Mouse (Mus musculus): Measurements from ENCODE around the gene Nkx2-5. TPM values are rescaled to one million over a fixed set of nuclear protein-coding genes. Genes with fewer than 3 reads are reported as not detected.

The Nkx2-5 gene
- total RNA-seq, 2 experiments from 2014 or later: 75.6 to 79.8 TPM

DNA sequence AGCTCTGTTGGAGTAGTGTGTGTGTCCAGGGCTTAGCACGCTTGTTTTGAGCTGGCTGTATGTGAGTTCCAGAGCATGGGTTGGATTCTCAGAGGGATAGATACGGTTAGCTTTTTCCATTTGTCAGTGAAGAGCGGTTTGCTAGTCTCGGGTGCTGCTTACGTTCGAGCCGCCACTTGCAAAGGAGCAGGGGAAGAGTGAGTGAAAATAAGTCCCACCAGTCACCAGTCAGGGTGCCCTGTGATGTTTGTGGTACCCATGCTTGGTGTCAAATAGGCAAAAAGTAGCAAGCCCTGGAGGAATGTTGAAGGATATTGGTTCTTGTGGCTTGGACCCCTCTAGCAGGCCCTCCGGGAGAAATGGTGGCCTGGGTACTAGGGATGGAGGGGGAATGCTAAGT, 55.8 kb downstream of the Nkx2-5 start:
- DNase-seq: no peak

Other genes starting within 250 kb of the Nkx2-5 start
- 10 to 100 TPM; 62.8 to 68.0 TPM for gene Atp6v0e, start 181.8 kb downstream of the Nkx2-5 start, total RNA-seq (2021)
- 10 to 100 TPM; 64.6 to 75.1 TPM for gene Crebrf, start 129.4 kb downstream of the Nkx2-5 start, total RNA-seq (2021)
- gene Bnip1, start 63.9 kb downstream of the Nkx2-5 start, total RNA-seq (2021): 10 to 100 TPM; 28.5 to 30.0 TPM
- 1 to 10 TPM in 1 of 2 experiments, under 1 TPM in 1; 0.37 to 1.1 TPM for gene Kifc5b, start 72.1 kb upstream of the Nkx2-5 start, total RNA-seq (2021)
- 10 to 100 TPM; 15.3 to 16.5 TPM for gene Phf1, start 88.0 kb upstream of the Nkx2-5 start, total RNA-seq (2021)
- 100 to 1,000 TPM in 1 of 2 experiments, 10 to 100 TPM in 1; 93.2 to 100 TPM for gene Cuta, start 94.6 kb upstream of the Nkx2-5 start, total RNA-seq (2021)
- 1 to 10 TPM; 3.6 to 5.5 TPM for gene Syngap1, start 96.2 kb upstream of the Nkx2-5 start, total RNA-seq (2021)
- 1 to 10 TPM; 2.6 to 3.7 TPM for gene Zbtb9, start 128.2 kb upstream of the Nkx2-5 start, total RNA-seq (2021)
- 10 to 100 TPM; 14.9 to 16.4 TPM for gene Bak1, start 184.0 kb upstream of the Nkx2-5 start, total RNA-seq (2021)
- 1 to 10 TPM; 4.1 to 5.8 TPM for gene Itpr3, start 212.3 kb upstream of the Nkx2-5 start, total RNA-seq (2021)

All from heart, adult 18-20 months (tissue).